Mouse (Mus musculus) embryo, embryonic 11 days (tissue): Measurements from ENCODE around the gene Csf2.

Source experiments
- DNase-seq: peaks from one replicate; pipeline ENCODE4 v3.0.0-alpha.2; 2015

Csf2 gene

DNA sequence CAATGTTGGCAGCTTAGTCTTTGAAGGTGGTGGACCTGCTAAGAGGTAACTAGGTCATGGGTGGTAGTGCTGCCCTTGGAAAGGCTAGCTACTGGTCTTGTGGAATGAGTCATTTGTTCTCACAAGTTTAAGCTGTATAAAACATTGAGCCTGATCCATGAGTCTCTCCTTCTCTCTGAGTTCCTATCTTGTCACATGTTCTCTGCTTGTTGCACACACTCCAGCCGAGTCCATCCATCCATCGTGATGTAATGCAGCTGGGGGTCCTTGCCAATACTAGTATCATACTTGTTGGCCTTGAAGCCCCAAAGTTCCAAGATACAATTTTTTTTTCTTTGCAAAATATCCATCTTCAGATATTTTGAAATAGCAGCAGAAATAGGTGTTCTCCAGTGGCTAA, 22.0 kb downstream of the Csf2 start:
- DNase-seq: no peak

DNA sequence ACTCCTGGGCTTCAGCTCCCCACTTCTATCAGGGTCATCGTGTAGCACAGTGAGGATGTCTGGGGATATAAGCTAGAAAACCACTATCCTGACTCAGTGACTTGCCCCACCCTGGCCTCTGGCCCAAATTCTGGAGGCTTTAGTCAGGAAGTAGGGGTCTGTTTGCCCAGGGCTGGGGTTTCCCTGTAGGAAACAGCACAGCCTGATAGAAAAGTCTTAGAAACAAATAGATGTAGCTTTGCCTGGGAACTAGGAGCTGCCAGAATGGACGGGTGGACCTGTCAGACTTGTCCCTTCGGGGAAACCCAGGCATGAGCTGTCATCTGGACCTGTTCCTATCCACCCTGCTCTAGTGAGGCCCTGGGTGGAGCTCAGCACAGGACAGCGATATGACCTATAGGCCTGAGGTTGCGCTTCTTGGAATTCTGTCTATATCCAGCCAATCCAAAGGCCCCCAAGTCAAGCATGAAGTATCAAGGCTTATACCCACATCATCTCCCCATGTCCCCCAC, 24.9 kb downstream of the Csf2 start:
- no peak for DNase-seq

DNA sequence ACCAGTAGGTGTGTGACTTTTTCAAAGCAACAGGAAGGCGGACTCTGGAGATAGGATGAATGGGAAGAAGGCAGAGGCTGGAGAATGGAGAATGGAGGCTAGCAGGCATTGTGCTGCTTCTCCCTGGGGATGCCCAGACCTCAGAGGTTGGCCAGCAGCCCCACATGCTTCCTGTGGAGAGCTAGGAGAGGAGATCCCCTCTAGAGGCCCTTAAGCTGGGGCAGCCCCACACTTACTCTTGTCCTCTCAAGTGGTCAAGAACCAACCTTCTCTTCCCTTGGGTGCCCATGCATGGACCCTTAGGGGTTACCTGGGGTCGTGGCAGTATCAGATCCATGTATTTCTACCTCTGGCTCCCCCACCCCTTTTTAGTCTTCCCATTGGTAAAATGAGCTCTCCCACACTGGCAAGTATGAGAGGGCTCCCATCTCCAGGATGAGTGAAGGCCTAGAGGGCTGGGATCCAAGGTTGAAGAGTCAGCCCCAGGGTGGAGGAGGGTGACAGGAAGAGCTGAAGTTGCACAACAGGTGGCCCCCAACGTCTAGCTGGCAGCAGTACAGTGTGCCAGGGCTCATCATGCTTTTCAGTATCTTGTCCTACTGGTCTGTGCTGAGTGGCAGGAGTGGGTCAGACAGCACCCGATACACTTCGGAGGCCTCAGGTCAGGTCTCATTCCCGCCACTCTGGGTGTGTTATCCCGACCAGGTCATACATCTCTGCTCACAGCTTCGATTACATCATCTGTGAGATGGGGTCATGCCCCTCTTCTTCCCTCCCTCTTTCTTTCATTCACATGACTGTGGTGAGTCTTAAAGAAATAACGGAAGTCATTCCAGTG, 25.6 kb downstream of the Csf2 start:
- no peak for DNase-seq

- DNase-seq: no peak
These were observed 29.3 kb downstream of the Csf2 start for GRCm38 (mm10) chr11:54219903-54220740.

DNA sequence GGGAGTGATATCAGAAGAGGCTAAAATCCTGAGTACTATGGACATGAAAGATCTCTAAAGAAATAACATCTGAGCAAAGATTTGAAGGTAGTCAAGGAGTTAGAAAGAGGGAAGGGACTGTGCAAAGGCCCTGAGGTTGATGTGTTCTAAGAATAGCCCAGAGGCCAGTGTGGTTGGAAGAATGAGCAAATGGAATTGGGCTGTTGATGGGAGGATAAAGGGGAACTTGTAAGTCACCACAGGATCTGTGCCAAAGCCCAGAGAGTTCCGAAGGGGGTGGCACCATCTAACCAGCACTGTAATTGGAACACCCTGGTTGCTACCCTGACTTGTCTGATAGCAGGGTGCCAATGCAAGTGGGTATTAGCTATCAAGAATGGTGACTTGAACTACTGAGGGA, 30.3 kb downstream of the Csf2 start:
- DNase-seq: no peak

GRCm38 (mm10) chr11:54217384-54217783, 32.1 kb downstream of the Csf2 start:
- DNase-seq: no peak

DNA sequence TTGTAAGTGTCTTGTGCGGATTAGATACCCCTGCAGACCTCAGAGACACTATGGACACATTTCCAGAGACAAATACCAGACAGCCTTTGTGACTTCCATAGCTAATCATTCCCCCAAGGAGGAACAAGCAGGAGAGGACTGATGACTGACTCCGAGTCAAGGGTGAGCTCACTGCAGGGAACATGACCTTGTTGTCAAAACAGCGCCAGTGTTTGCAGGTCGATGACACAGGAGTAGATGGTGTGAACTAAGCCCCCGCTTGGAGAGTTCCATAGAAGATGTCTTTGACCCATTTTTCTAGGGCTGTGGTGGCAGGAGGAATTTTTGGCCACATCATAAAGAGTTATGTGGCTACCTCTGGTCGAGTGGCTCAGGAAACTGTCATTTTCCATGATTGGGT, 33.4 kb downstream of the Csf2 start:
- DNase-seq: no peak

- DNase-seq: no peak
These were observed 34.7 kb downstream of the Csf2 start for GRCm38 (mm10) chr11:54214499-54215443.

- no peak for DNase-seq
These were observed 35.8 kb downstream of the Csf2 start for GRCm38 (mm10) chr11:54213631-54214030.

DNA sequence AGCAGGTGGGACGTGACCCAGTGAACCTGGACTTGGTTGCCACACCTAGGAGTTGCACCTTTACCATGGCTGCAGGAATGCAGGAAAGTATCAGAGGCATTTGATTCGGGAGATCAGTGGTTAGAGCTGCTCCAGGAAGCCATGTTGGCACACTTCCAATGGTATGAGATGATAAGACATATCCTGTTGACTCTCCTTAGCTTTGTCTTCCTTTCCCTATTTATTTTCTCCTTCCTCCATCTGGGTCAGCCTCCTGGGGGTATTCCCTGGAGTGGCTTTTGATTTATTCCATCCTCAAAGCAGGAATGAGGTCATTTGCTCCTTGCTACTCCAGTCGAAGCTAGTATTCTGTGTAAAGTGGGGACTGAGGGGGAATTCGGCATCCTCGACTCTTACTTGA, 42.5 kb downstream of the Csf2 start:
- DNase-seq: no peak

DNA sequence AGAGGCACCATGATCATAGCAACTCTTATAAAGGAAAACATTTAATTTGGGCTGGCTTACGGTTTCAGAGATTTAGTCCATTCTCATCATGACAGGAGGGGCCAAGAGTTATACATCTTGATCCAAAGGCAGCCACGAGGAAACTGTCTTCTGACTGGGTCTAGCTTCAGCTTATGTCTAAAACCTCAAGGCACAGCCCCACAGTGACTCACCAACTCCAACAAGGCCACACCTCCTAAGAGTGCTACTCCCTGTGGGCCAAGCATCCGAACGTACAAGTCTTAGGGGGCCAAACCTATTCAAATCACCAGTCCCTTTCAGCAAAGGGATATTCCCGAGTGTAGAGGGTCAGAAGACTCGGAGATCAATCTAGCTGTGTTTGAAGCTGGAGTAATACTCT, 44.1 kb downstream of the Csf2 start:
- no peak for DNase-seq

GRCm38 (mm10) chr11:54204781-54205180, 44.7 kb downstream of the Csf2 start:
- DNase-seq: no peak

- DNase-seq: no peak
These were observed 46.3 kb downstream of the Csf2 start for GRCm38 (mm10) chr11:54203162-54203561.

DNA sequence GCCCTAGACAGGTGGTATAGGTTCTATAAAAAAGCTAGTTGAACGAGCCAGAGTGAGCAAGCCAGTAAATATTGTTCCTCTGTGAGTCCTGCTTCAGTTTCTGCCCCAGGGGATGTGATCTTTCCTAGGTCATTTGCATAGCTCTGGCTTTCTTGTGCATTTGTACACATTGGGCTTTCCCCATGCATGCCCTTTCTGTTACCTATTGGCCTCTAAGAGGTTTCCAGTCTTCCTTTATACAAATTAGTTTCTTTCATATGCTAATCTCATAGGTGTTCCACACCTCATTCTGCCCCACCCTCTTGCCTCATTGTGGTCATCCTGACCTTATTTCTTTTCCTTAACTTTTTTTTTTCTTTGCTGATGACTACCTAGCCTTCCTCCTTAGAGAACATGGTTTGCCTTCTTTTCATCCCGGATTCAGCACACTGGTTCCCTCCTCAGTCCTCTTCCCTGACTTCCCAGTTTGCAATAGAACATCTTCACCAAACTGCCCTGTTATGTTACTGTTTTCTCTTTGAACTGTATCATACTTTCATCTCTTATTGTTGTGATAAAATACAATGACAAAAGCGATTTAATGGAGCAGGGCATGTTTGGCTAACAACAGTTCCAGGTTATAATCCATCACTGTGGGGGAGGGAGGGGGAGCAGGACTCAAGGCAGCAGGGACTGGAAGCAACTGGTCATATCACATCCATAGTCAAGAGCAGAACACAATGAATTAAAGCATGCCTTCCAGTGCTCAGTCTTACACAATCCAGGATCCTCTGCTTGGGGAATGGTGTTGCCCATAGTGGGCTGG, 47.4 kb downstream of the Csf2 start:
- DNase-seq: no peak

- DNase-seq: no peak
These were observed 48.1 kb downstream of the Csf2 start for GRCm38 (mm10) chr11:54201287-54201773.
